Mouse (Mus musculus): ENCODE results near the gene Bmp5. TPM values are rescaled to one million over a fixed set of nuclear protein-coding genes. Genes with fewer than 3 reads are reported as not detected.

Gene Bmp5
- total and polyA plus RNA-seq, 3 experiments = not detected

- Histone ChIP-seq H3K9me3 (replicated peaks; ENCODE audit: insufficient read depth, low read length) (no peaks in the 10 kb centered on the region), H3K9ac (ENCODE audit: control insufficient read depth, low read depth, low read length, poor library complexity, severe bottlenecking) (no peak overlapping the region), H3K4me1 (ENCODE audit: control insufficient read depth in 1 of 2, insufficient read depth in 2 of 2, low read length in 2 of 2) (no peaks in the 10 kb centered on the region), H3K36me3 (ENCODE audit: control insufficient read depth in 1 of 2, insufficient read depth in 2 of 2, low read length in 2 of 2) (no peaks in the 10 kb centered on the region), H3K4me3 (ENCODE audit: control insufficient read depth in 1 of 2, insufficient read depth in 1 of 2, low read depth in 2 of 2, low read length in 2 of 2) (no peak overlapping the region), H3K27me3 (ENCODE audit: control insufficient read depth in 1 of 2, insufficient read depth in 2 of 2, low read length in 2 of 2) (no peaks in the 10 kb centered on the region; a peak in 1 of 4 replicates), H3K27ac (ENCODE audit: control insufficient read depth, low read depth, low read length) (no peak overlapping the region), H3K79me2 (ENCODE audit: control insufficient read depth, insufficient read depth, low read length, poor library complexity) (no peaks in the 10 kb centered on the region)
- TF ChIP-seq EP300 (IDR thresholded peaks at IDR 0.05; ENCODE audit: low read depth in 1 of 2, low read length in 2 of 2) (no peak), MAX (IDR thresholded peaks at IDR 0.05; ENCODE audit: low read length) (no peak), ELF1 (IDR thresholded peaks at IDR 0.05; ENCODE audit: low read depth, low read length) (no peak), RAD21 (IDR thresholded peaks at IDR 0.05; ENCODE audit: low read depth, low read length) (no peak), E2F4 (IDR thresholded peaks at IDR 0.05; ENCODE audit: borderline replicate concordance, low read depth, low read length) (no peak), SMC3 (IDR thresholded peaks at IDR 0.05; ENCODE audit: low read depth, low read length) (no peak), CHD1 (IDR thresholded peaks at IDR 0.05; ENCODE audit: low read depth, low read length) (no peak), ZC3H11A (IDR thresholded peaks at IDR 0.05; ENCODE audit: low read depth, low read length) (no peak), CHD2 (IDR thresholded peaks at IDR 0.05; ENCODE audit: low read length) (no peak), RCOR1 (IDR thresholded peaks at IDR 0.05; ENCODE audit: low read depth, low read length) (no peak), JUND (IDR thresholded peaks at IDR 0.05; ENCODE audit: low read depth, low read length) (no peak)
- no peak for DNase-seq (ENCODE audit: low read depth, low spot score)
These were observed 58.1 kb downstream of the Bmp5 start for GRCm38 (mm10) chr9:75833189-75833732.

DNA sequence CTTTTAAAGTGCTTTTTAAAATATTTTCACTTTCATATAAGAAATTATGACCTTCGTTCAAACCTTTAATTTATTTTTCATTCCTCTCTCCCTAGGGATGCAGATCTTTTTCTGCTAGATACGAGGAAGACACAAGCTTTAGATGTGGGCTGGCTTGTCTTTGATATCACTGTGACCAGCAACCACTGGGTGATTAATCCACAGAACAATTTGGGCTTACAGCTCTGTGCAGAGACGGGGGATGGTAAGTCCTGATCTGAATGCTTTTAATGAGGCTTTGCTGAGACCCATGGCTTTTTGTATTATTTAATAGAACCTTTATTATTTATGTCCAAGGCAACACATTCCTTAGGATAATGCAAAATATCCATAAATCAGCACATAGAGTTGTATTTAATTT, 64.3 kb downstream of the Bmp5 start:
- Histone ChIP-seq H3K4me1 (ENCODE audit: control insufficient read depth in 1 of 2, insufficient read depth in 2 of 2, low read length in 2 of 2) (no peaks in the 10 kb centered on the region), H3K4me3 (ENCODE audit: control insufficient read depth in 1 of 2, insufficient read depth in 1 of 2, low read depth in 2 of 2, low read length in 2 of 2) (no peak overlapping the region), H3K27me3 (ENCODE audit: control insufficient read depth in 1 of 2, insufficient read depth in 2 of 2, low read length in 2 of 2) (no peaks in the 10 kb centered on the region), H3K79me2 (ENCODE audit: control insufficient read depth, insufficient read depth, low read length, poor library complexity) (no peaks in the 10 kb centered on the region), H3K27ac (ENCODE audit: control insufficient read depth, low read depth, low read length) (no peak overlapping the region), H3K9me3 (replicated peaks; ENCODE audit: insufficient read depth, low read length) (no peaks in the 10 kb centered on the region), H3K36me3 (ENCODE audit: control insufficient read depth in 1 of 2, insufficient read depth in 2 of 2, low read length in 2 of 2) (no peaks in the 10 kb centered on the region), H3K9ac (ENCODE audit: control insufficient read depth, low read depth, low read length, poor library complexity, severe bottlenecking) (no peak overlapping the region)
- TF ChIP-seq TCF12 (IDR thresholded peaks at IDR 0.05; ENCODE audit: low read depth, low read length) = no peak
- TF ChIP-seq RAD21 (IDR thresholded peaks at IDR 0.05; ENCODE audit: low read depth, low read length) = no peak
- no peak for TF ChIP-seq MAX (IDR thresholded peaks at IDR 0.05; ENCODE audit: low read length)
- no peak for TF ChIP-seq TBP (IDR thresholded peaks at IDR 0.05; ENCODE audit: low read depth, low read length)
- TF ChIP-seq CTCF (IDR thresholded peaks at IDR 0.05 in 2 of 3, conservative IDR thresholded peaks at IDR 0.05 in 1 of 3; ENCODE audit: control insufficient read depth in 1 of 3, insufficient read depth in 1 of 3, low read depth in 2 of 3, low read length in 3 of 3, poor library complexity in 1 of 3, severe bottlenecking in 1 of 3) = no peak
- no peak for TF ChIP-seq MAFK (IDR thresholded peaks at IDR 0.05; ENCODE audit: borderline replicate concordance, low read depth, low read length)
- no peak for TF ChIP-seq NELFE (IDR thresholded peaks at IDR 0.05; ENCODE audit: low read depth, low read length)
- no peak for TF ChIP-seq GABPA (IDR thresholded peaks at IDR 0.05; ENCODE audit: low read depth, low read length)
- TF ChIP-seq ZNF384 (IDR thresholded peaks at IDR 0.05; ENCODE audit: low read depth, low read length) = no peak
- TF ChIP-seq MXI1 (IDR thresholded peaks at IDR 0.05; ENCODE audit: low read depth, low read length) = no peak
- TF ChIP-seq ZMIZ1 (IDR thresholded peaks at IDR 0.05; ENCODE audit: low read depth, low read length) = no peak
- TF ChIP-seq MAZ (IDR thresholded peaks at IDR 0.05; ENCODE audit: low read depth, low read length) = no peak
- no peak for TF ChIP-seq MYB (IDR thresholded peaks at IDR 0.05; ENCODE audit: low read depth, low read length)
- TF ChIP-seq JUND (IDR thresholded peaks at IDR 0.05; ENCODE audit: low read depth, low read length) = no peak
- no peak for TF ChIP-seq POLR2A (IDR thresholded peaks at IDR 0.05; ENCODE audit: control insufficient read depth in 1 of 2, insufficient read depth in 1 of 2, low read depth in 1 of 2, low read length in 2 of 2, poor library complexity in 1 of 2)
- no peak for TF ChIP-seq ELF1 (IDR thresholded peaks at IDR 0.05; ENCODE audit: low read depth, low read length)
- TF ChIP-seq RCOR1 (IDR thresholded peaks at IDR 0.05; ENCODE audit: low read depth, low read length) = no peak
- no peak for TF ChIP-seq ETS1 (IDR thresholded peaks at IDR 0.05; ENCODE audit: low read depth, low read length)
- no peak for TF ChIP-seq UBTF (IDR thresholded peaks at IDR 0.05; ENCODE audit: borderline replicate concordance, insufficient read depth, low read depth, low read length)
- no peak for TF ChIP-seq CHD1 (IDR thresholded peaks at IDR 0.05; ENCODE audit: low read depth, low read length)
- DNase-seq (ENCODE audit: low read depth, low spot score) = no peak

Data from MEL (cell line).